Mouse (Mus musculus) embryonic fibroblast, embryonic 13.5 days (primary cell): ENCODE results near the gene Nmb. TPM values are rescaled to one million over a fixed set of nuclear protein-coding genes. Genes with fewer than 3 reads are reported as not detected.

Experiments used
- H3K27ac ChIP-seq: 2 replicates; pipeline ENCODE4 v1.5.1; 2012; ENCODE audit warnings: low read length, control low read depth, inconsistent platforms; ENCODE audit not compliant: insufficient read depth
- H3K4me1 ChIP-seq: 2 replicates; pipeline ENCODE4 v1.6.1; 2011; ENCODE audit warnings: low read length; ENCODE audit not compliant: control insufficient read depth, insufficient read depth
- H3K4me3 ChIP-seq: 2 replicates; pipeline ENCODE4 v1.5.1; 2011; ENCODE audit warnings: mild to moderate bottlenecking, control low read depth, low read length; ENCODE audit not compliant: insufficient read depth
- CTCF ChIP-seq: IDR thresholded peaks from 2 replicates; pipeline ENCODE4 v1.5.1; 2011; ENCODE audit warnings: mild to moderate bottlenecking, control low read depth, low read length, moderate library complexity, borderline replicate concordance; ENCODE audit not compliant: insufficient read depth
- POLR2A ChIP-seq: IDR thresholded peaks from 2 replicates; pipeline ENCODE4 v1.6.1; 2011; ENCODE audit warnings: low read depth, mild to moderate bottlenecking, control low read depth, low read length, moderate library complexity
- polyA plus RNA-seq: library from polyadenylated mRNA; stranded (reverse); fragments of >200 nt; gene quantifications from 2 replicates; pipeline ENCODE4 v1.2.4, GENCODE M21; 2011; ENCODE audit warnings: low read depth; ENCODE audit not compliant: missing spikeins, insufficient read length

The Nmb gene
- polyA plus RNA-seq, 1 experiment: 1.1 TPM

GRCm38 (mm10) chr7:80931618-80932207, 26.8 kb upstream of the Nmb start:
- no peak for TF ChIP-seq CTCF
- TF ChIP-seq POLR2A: no peak
- H3K4me3 ChIP-seq: no peak overlapping the region
- H3K4me1 ChIP-seq: no peaks in the 10 kb centered on the region
- H3K27ac ChIP-seq: no peak overlapping the region

GRCm38 (mm10) chr7:80923165-80923564, 18.3 kb upstream of the Nmb start:
- TF ChIP-seq CTCF (no peak), POLR2A (no peak)
- Histone ChIP-seq H3K4me3 (no peak overlapping the region), H3K4me1 (no peaks in the 10 kb centered on the region), H3K27ac (no peak overlapping the region)

GRCm38 (mm10) chr7:80919647-80920008, 14.8 kb upstream of the Nmb start:
- Histone ChIP-seq H3K4me1 (no peaks in the 10 kb centered on the region), H3K4me3 (no peak overlapping the region), H3K27ac (no peak overlapping the region)
- TF ChIP-seq CTCF: no peak
- TF ChIP-seq POLR2A: no peak

GRCm38 (mm10) chr7:80918982-80919646, 14.2 kb upstream of the Nmb start:
- Histone ChIP-seq H3K27ac (no peak overlapping the region), H3K4me3 (no peak overlapping the region), H3K4me1 (no peaks in the 10 kb centered on the region)
- no peak for TF ChIP-seq POLR2A
- no peak for TF ChIP-seq CTCF

GRCm38 (mm10) chr7:80917916-80918465, 13.1 kb upstream of the Nmb start:
- TF ChIP-seq POLR2A (no peak), CTCF (no peak)
- no peak overlapping the region for H3K4me3 ChIP-seq
- no peaks in the 10 kb centered on the region for H3K4me1 ChIP-seq
- no peak overlapping the region for H3K27ac ChIP-seq

GRCm38 (mm10) chr7:80912496-80912895, 7.6 kb upstream of the Nmb start:
- TF ChIP-seq POLR2A: no peak
- no peak for TF ChIP-seq CTCF
- H3K4me3 ChIP-seq: no peak overlapping the region
- no peaks in the 10 kb centered on the region for H3K4me1 ChIP-seq
- H3K27ac ChIP-seq: no peak overlapping the region

GRCm38 (mm10) chr7:80911053-80911452, 6.2 kb upstream of the Nmb start:
- TF ChIP-seq POLR2A: no peak
- TF ChIP-seq CTCF: no peak

GRCm38 (mm10) chr7:80903625-80904422, 1.1 kb downstream of the Nmb start:
- Histone ChIP-seq H3K4me1 (peaks cover 4% of the 10 kb centered on the region; the same call in 1 of the 2 replicates), H3K27ac (no peak overlapping the region), H3K4me3 (no peak overlapping the region)
- TF ChIP-seq CTCF: no peak
- TF ChIP-seq POLR2A: no peak

More at GRCm38 (mm10) chr7:80911053-80911452, 6.2 kb upstream of the Nmb start:
- Histone ChIP-seq H3K4me3 (no peak overlapping the region), H3K27ac (no peak overlapping the region), H3K4me1 (no peaks in the 10 kb centered on the region)

- peak overlapping the region; percentile 74 for H3K27ac ChIP-seq
- peaks cover 4% of the 10 kb centered on the region; the same call in 1 of the 2 replicates for H3K4me1 ChIP-seq
- H3K4me3 ChIP-seq: peak overlapping the region; percentile 59
- TF ChIP-seq POLR2A (no peak), CTCF (no peak)
Measured at GRCm38 (mm10) chr7:80901541-80902274, 3.2 kb downstream of the Nmb start.
